Mouse (Mus musculus): ENCODE data around the gene Taz.
A peak's percentile ranks its signal among the peaks of the same experiment; 100 is the strongest.

DNA sequence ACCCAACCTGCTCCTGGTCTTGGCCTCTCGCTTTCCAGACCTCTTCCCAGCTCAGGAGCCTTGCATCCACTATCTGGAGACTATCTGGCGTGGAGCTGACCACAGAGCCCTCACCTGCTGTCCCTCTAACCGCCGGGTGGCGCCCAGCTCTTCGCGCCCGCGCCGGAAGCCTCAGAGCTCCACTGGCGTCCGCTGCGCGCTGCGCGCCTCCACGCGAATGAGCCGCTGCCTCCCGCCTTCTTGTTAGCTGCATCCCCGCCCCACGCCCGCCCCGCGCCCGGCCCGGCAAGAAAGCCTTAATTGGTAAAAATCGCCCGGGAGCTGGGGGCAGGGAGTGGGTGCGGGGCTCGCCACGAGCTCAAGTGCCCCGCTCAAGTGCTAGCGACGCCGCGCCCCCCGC lies 32.1 kb upstream of the Taz start, which contains the start of gene Flna:
- TF ChIP-seq CTCF (conservative IDR thresholded peaks at IDR 0.05; ENCODE audit: insufficient read depth, insufficient read length, low read depth, low read length) (peak; percentile 37), POLR2A (IDR thresholded peaks at IDR 0.05; ENCODE audit: low read depth, low read length) (no peak)
